Mouse (Mus musculus): ENCODE data around the gene Smo. TPM values are rescaled to one million over a fixed set of nuclear protein-coding genes. Genes with fewer than 3 reads are reported as not detected.

Smo gene
- 10 to 100 TPM; 16.5 to 18.5 TPM for total RNA-seq (2021)
- long read RNA-seq, experiment 1, transcript Smo-201 (12 exons, 3,779 nt): major isoform, 11 of 19 reads
- long read RNA-seq, experiment 1, partial matches to known transcripts: 5 of 19 reads
- long read RNA-seq, experiment 1, other reads (novel, unspliced or antisense): 3 of 19 reads
- long read RNA-seq, experiment 2, transcript Smo-201 (12 exons, 3,779 nt): major isoform, 6 of 24 reads
- long read RNA-seq, experiment 2, partial matches to known transcripts: 7 of 24 reads
- long read RNA-seq, experiment 2, other reads (novel, unspliced or antisense): 11 of 24 reads

DNA sequence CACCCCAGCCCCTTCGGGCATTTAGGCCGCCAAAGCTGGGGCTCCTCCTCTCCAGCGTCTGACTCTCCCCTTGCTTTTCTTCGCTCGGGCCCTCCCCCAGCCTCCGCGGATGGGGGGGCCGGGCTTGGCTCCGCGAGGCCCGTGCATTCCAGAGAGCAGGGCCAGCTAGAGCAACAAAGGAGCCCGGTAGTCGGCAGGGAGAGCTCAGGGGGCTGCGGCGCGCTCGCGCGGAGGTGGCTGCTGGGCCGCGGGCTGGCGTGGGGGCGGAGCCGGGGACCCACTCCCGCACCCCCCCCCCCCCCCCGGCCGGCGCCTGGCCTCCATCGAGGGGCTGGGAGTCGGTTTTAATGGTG is at the start of gene Smo:
Gene Smo (plus strand): TSS at position 168 of the 353 bp plus-strand sequence.
- H3K27ac ChIP-seq: peak within 1 kb of the TSS; percentile 84

GRCm38 (mm10) chr6:29685952-29686351 is 49.4 kb upstream of the Smo start:
- no peak for DNase-seq (ENCODE audit: low spot score in 2 of 2)
- Histone ChIP-seq H3K27ac (no peak overlapping the region), H3K4me3 (no peak overlapping the region)
- TF ChIP-seq CTCF (conservative IDR thresholded peaks at IDR 0.05): no peak

More for the DNA sequence above, at the start of gene Smo:
- no peak for TF ChIP-seq CTCF (conservative IDR thresholded peaks at IDR 0.05)
- peak; percentile 40 to 52 for DNase-seq (ENCODE audit: low spot score in 2 of 2)
- H3K4me3 ChIP-seq: peak within 1 kb of the TSS; percentile 69

- TF ChIP-seq CTCF (conservative IDR thresholded peaks at IDR 0.05): no peak
- no peak for DNase-seq (ENCODE audit: low spot score in 2 of 2)
- no peak overlapping the region for H3K27ac ChIP-seq
- H3K4me3 ChIP-seq: no peak overlapping the region
Observed at GRCm38 (mm10) chr6:29689458-29689857, 45.8 kb upstream of the Smo start.

GRCm38 (mm10) chr6:29693953-29694352 is 41.4 kb upstream of the Smo start, which contains the start of gene Tspan33:
Gene Tspan33, plus strand, starts transcription at chr6:29694222.
- no peak for TF ChIP-seq CTCF (conservative IDR thresholded peaks at IDR 0.05)
- Histone ChIP-seq H3K27ac (peak within 1 kb of the TSS; percentile 84), H3K4me3 (peak within 1 kb of the TSS; percentile 75)
- peak; percentile 88 to 94 for DNase-seq (ENCODE audit: low spot score in 2 of 2)

GRCm38 (mm10) chr6:29694375-29695289 is 40.7 kb upstream of the Smo start:
- H3K27ac ChIP-seq: peak overlapping the region; percentile 84
- H3K4me3 ChIP-seq: peak overlapping the region; percentile 75
- no peak for DNase-seq (ENCODE audit: low spot score in 2 of 2)
- no peak for TF ChIP-seq CTCF (conservative IDR thresholded peaks at IDR 0.05)

- Histone ChIP-seq H3K4me3 (peak overlapping the region; percentile 75), H3K27ac (peak overlapping the region; percentile 84)
Observed at GRCm38 (mm10) chr6:29695290-29695674, 40.0 kb upstream of the Smo start.

GRCm38 (mm10) chr6:29695975-29696374 is 39.3 kb upstream of the Smo start:
- no peak for TF ChIP-seq CTCF (conservative IDR thresholded peaks at IDR 0.05)
- no peak for DNase-seq (ENCODE audit: low spot score in 2 of 2)
- Histone ChIP-seq H3K27ac (peak overlapping the region; percentile 84; the same call in 1 of the 2 replicates), H3K4me3 (peak overlapping the region; percentile 75)

More at GRCm38 (mm10) chr6:29695290-29695674, 40.0 kb upstream of the Smo start:
- DNase-seq (ENCODE audit: low spot score in 2 of 2): peak in 1 of 2 experiments; percentile 46
- no peak for TF ChIP-seq CTCF (conservative IDR thresholded peaks at IDR 0.05)

DNA sequence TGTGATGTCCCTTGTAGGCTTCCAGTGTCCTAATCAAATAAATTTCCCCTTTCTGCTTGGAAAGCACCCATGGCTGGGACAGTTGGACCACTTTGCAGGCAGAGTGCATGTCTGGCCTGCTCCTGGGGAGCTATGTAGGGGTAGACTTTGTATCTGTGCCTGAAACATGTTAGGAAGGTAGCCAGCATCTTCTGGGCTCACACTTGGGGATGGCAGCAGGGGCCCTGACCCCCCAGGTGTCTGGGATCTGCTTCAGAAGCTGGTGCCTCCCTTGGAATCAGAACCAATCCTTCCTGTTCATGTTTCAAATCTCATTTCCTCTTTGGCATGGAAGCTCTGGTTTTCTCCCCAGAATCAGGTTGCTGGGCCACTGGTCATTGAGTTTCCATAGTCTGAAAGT is 38.2 kb upstream of the Smo start:
- TF ChIP-seq CTCF (conservative IDR thresholded peaks at IDR 0.05): no peak
- Histone ChIP-seq H3K27ac (no peak overlapping the region), H3K4me3 (no peak overlapping the region)
- no peak for DNase-seq (ENCODE audit: low spot score in 2 of 2)

DNA sequence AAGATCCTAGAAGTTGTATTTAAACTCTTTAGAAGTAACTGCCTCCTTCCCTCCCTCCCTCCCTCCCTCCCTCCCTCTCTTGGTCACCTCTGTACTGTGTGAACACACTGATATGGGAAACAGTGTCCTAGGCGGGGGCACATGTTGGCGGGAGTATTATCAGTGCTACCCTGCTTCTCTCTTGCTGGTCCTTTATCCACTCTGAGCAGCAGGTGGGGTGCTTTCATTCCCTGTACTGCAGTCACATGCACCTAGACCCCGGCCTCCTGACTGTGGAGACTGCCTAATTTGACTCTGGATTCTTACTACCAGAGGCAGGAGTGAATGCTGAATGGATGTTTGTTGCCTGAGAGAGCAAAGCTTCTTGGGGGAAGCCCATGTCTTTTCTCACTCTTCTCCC is 37.8 kb upstream of the Smo start:
- Histone ChIP-seq H3K4me3 (no peak overlapping the region), H3K27ac (no peak overlapping the region)
- no peak for TF ChIP-seq CTCF (conservative IDR thresholded peaks at IDR 0.05)
- DNase-seq (ENCODE audit: low spot score in 2 of 2): no peak

- Histone ChIP-seq H3K4me3 (no peak overlapping the region), H3K27ac (no peak overlapping the region)
- DNase-seq (ENCODE audit: low spot score in 2 of 2): no peak
- TF ChIP-seq CTCF (conservative IDR thresholded peaks at IDR 0.05): no peak
Observed at GRCm38 (mm10) chr6:29699085-29699745, 36.1 kb upstream of the Smo start.

GRCm38 (mm10) chr6:29701051-29701450 is 34.3 kb upstream of the Smo start:
- Histone ChIP-seq H3K4me3 (no peak overlapping the region), H3K27ac (no peak overlapping the region)
- no peak for TF ChIP-seq CTCF (conservative IDR thresholded peaks at IDR 0.05)
- DNase-seq (ENCODE audit: low spot score in 2 of 2): no peak

DNA sequence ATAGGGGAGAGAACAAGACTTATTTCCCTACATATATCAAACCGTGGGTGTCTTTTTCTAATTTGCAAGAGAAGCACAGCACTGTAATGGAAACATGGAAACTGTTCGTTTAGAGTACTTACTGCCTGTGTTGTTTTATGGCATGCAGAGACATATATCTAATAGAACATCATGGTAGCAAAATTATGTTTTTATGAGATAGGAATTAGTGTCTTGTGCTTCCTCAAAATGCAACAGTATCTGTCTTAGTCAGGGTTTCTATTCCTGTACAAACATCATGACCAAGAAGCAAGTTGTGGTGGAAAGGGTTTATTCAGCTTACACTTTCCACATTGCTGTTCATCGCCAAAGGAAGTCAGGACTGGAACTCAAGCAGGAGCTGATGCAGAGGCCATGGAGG is 33.2 kb upstream of the Smo start:
- no peak for TF ChIP-seq CTCF (conservative IDR thresholded peaks at IDR 0.05)
- Histone ChIP-seq H3K27ac (no peak overlapping the region), H3K4me3 (no peak overlapping the region)
- DNase-seq (ENCODE audit: low spot score in 2 of 2): no peak

DNA sequence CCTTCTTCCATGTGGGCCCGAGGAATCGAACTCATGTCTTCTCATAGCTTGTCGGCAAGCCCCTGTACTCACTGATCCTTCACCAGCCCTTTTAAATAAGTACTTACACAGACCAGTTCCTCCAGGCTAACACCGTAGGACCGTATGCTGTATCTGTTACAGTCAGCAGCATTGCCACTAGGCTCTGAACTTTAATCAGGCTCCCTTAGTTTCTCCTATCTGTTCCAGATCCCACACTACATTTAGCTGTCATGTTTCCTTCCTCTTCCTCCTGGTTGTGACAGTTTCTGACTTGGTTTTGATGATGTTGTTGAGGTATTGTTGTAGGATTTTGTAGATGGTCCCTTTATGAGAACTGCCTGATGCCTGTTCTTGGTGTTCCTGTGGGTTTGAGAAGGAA is 31.2 kb upstream of the Smo start:
- no peak overlapping the region for H3K4me3 ChIP-seq

More for the DNA sequence above, 31.2 kb upstream of the Smo start:
- H3K27ac ChIP-seq: no peak overlapping the region
- TF ChIP-seq CTCF (conservative IDR thresholded peaks at IDR 0.05): no peak
- DNase-seq (ENCODE audit: low spot score in 2 of 2): no peak
